Mouse (Mus musculus) frontal cortex, postnatal 10 days (tissue): ENCODE data around the gene Fbxo36.

ENCODE experiments used
- DNase-seq, 2 experiments: peaks; one replicate each; pipeline ENCODE4 v3.0.0; 2022; ENCODE audit warnings: low spot score in 2 of 2, mixed read lengths in 1 of 2

Fbxo36 gene

DNA sequence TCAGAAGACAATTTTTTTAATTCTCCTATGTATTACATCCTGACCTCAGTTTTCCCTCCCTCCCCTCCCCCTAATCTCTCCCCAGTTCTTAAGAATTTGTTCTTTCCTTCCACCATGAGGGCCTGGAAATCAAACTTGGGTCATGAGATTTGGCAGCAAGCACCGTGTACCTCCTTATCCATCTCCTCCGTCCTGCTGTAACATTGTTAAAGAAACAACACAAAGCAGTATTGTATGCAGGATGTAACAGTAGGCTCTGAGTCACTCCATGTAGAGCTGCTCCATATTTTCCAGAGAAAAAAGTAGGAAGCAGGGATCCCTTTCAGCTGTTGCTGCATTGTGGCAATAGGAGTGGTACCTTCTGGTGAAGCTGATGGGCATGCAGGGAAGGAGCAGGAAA lies 16.1 kb downstream of the Fbxo36 start:
- DNase-seq, result no peak

DNA sequence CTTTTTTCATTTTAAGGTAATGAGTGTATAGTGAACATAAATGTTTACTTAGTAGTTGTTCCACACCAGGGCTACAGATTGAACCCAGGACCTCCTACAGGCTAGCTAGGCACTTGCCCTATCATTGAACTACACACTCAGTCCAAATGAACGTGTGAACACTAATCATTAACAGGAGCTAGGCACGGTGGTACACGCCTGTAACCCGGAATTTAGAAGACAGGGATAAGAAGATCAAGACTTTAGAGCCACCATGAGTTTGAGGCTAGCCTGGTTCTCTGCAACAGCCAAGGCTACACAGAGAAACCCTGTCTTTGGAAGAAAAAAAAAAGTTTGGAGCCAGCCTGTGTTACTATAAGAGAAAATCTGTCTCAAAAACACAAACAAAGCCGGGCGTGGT lies 20.0 kb downstream of the Fbxo36 start:
- no peak for DNase-seq

DNA sequence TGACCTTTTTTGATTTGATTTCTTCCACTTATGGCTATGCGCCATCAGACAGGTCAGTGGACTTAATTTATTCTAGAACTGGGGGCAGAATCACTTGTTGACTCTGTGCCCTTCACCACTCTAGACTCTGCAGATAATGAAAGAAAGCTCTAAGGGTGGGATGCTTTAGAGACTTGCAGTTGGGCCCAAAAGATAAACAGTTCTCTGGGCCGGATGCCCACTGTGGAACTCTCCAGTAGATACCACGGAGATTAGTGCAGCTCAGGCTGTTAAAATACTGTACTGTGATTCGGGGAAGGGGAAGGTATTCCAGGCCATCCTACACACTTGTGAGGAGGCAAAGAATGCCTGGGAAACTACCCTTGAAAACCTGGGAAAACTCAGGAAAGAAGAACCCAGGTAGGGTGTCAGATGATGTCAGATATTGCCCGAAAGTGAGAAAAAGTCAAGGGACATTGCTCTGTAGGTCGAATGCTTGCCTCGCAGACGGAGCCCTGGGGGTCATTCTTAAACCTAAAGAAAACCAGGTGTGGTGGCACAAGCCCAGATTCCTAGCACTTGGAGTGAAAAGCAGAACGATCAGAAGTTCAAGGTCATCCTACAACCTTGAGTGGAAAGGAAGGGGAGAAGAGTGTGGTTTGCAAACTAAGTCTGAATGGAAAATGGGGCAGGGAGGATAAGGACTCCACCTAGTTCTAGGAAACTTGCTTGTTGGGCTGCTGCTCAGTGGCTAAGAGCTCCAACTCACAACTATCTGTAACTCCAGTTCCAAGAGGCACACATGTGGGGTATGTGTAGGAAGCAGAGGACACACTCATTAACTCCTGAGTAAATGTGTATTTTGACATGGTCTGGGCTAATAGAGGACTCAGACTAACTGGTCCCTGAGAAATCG lies 21.0 kb downstream of the Fbxo36 start:
- DNase-seq, result no peak

DNA sequence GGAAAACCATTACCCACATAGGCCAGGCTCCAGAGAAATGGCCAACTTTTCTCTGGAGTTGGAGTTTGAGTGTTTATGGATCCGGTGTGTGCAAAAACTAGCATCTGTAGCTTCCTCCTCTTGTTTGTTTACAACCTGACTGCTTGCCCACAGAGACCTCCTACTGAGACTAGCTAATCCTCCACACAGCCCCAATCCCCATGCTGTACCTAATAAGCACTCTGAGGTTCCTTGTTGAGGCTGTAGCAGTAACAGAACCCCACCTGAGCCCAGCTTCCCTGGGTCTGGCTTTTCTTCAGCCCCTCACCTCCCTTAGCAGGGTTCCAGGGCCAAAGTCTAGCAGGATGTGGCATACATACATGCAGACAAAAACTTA lies 21.6 kb downstream of the Fbxo36 start:
- no peak for DNase-seq

DNA sequence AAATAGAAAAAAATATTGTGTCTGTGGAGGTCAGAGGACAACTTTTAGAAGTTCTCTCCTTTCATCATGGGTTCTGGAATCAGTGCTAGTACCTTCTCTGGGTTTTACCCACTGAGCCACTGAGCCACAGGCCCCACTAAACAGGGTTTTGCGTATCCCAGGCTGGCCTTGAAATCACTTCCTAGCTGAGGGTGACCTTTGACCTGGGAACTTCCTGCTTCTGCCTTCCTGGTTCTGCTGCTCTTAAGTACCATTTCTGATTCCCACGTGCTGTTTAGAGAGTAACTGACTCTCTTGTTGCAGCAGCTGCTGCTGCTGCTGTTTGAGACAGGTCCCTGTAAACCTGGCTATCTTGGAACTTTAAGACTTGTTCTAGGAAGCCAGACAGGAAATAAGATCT lies 25.0 kb downstream of the Fbxo36 start:
- DNase-seq, result no peak

DNA sequence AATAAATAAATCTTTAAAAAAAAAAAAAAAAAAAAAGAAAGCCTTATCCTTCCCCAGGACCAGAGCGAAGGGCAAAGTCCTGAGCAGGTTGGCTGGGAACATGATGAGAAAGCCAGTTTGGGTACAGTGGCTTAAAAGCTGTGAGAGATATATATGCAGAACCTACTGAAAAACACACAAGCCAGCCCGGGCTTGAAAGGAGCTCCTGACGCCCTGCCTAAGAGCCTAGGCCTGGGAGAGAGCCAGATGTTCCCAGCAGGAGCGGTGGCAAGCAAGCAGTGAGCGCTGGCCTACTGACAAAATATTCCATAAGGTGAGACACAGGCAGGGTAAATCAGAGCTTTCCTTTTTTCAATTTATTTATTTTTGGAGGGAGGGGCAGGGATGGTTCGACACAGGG lies 26.6 kb downstream of the Fbxo36 start:
- DNase-seq, result no peak

DNA sequence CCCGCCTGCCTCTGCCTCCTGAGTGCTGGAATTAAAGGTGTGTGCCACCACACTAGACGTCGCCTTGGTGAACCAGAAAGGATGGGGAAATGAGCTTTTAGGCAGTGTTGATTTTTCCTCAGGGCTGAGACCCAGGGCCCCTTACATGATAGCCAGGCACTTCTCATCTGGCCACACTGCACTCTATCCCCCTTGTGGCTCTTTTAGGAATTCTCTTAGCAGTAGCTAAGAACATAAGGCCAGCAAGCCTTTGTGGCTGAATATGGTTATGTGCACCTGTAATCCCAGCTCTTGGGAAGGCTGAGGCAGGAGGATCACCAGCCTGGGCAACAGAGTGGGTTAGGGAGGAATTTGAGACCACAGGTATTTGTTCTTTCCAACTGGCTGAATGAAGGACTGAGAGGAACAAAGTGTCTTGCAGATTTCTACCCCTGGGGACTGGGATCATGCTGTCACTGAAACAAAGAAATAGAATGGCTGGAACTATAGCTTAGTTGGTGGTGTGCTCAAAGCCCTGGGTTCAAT lies 27.1 kb downstream of the Fbxo36 start:
- no peak for DNase-seq

DNA sequence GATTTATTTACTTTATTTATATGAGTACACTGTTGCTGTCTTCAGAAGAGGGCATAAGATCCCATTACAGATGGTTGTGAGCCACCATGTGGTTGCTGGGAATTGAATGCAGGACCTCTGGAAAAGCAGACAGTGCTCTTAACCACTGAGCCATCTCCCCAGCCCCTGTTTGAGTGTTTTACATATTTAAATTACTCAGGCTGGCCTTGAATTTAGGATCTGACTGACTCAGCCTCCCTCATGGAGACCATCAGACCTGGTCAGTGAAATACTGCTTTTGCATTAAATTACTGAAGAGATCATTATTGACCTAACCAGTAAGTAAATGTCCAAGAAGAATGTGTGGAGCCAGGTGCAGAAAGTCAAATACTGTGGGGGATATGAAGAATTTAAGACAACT lies 28.7 kb downstream of the Fbxo36 start:
- DNase-seq, result no peak

DNA sequence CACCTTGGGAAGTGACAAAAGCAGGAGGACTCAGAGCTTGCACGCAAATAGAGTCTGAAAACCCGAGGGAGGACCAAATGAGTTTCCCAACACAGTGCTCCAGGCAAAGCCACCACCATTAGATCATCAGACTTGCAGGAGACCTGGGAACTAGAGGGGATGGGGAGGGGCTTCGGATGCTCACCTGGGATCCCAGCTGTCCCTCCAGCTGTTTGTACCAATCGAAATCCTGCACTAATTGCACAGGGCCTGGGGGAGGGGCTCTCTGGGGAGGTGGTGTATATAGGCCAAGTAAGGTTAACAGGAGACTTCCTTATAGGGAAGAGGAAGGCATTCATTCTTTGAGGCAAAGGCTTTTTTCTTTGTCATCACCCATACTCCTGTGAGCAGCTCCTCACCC lies 29.2 kb downstream of the Fbxo36 start:
- DNase-seq, result no peak

DNA sequence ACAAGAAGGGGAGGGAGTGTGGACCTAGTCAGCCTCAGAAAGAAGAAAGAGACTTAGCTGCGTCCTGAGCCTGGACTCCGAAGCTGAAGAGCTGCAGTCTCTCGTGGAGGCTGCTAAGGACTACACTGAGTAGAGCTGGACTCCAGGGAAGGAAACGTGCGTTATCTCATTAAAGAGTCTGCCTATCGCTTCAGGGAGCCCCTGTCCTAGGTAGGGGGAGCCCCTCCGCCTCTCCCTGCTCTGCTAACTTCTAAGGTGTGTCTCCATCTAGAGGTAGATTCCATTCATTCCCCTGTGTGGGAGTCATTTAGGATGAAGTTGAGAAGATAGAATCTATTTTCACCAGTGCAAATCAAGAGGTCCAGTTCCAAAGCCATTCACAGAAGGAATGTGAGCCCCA lies 29.9 kb downstream of the Fbxo36 start:
- no peak for DNase-seq

DNA sequence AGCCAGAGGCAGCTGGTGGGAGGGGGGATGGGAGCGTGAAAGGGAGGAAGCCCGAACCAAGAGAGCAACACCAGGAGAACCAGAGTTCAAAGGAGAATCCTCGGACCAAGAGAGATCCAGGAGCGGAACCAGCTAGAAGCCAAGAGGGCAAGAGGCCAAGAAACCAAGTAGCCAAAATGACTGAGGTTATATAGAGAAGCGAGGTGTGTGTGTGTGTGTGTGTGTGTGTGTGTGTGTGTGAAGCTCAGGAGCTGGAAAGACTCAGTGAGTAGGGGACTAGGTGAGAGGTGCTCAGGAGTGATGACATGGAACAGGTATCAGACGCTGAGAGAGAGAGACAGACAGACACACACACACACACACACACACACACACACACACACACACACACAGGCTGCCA lies 31.5 kb downstream of the Fbxo36 start:
- no peak for DNase-seq

DNA sequence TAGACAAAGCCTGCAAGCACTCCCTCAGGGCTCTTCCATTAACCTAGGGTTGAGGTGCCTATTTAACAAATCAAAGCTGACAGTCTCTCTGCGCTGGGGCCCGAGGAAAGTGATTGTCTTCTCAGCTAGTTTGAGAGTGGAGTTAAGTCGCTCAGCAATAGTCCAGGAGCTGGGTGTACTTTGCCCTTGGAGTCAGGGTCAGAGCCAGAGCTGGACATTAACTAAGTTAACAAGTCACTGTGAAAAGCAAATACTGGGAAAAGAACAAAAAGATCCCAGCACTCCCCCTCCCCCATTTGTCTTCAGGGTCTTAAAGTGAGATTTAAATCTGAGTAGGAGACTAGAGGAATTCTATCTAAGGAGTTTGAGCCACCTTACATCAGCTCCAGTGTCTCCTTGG lies 32.5 kb downstream of the Fbxo36 start:
- no peak for DNase-seq

DNA sequence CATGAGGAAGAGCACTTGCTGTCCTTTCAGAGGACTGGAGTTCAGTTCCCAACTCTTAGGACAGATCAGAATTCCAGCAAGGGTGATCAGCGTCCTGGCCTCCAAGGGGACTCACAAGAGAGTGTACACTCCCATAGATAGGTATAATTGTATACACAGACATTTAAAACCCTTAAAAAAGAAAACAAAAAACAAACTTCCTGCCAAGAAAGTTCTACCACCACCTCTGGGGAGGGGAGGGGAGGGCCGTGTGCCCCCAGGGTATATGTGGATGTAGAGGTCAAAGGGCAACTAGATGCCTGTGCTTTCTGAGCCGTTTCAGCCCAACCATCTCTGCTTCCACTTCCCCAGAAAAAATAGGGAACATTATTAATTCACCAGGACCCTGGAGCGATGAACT lies 33.3 kb downstream of the Fbxo36 start:
- DNase-seq, result no peak

DNA sequence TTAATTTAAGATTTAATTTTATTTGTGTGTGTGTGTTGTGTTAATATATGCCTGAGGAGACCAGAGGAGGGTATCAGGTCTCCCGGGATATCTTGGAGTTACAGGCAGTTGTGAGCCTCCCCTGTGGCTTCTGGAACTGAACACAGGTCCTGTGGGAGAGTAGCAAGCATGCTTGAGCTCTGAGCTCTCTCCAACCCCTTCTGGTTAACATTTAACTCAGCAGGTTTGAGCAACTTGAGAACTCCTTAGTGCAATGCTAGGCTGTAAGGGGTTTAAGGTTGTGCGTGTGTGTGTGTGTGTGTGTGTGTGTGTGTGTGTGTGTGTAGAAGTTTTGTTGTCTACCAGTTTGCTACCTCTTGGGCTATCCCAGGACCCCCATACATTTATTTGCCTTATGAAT lies 37.9 kb downstream of the Fbxo36 start:
- DNase-seq, result no peak

DNA sequence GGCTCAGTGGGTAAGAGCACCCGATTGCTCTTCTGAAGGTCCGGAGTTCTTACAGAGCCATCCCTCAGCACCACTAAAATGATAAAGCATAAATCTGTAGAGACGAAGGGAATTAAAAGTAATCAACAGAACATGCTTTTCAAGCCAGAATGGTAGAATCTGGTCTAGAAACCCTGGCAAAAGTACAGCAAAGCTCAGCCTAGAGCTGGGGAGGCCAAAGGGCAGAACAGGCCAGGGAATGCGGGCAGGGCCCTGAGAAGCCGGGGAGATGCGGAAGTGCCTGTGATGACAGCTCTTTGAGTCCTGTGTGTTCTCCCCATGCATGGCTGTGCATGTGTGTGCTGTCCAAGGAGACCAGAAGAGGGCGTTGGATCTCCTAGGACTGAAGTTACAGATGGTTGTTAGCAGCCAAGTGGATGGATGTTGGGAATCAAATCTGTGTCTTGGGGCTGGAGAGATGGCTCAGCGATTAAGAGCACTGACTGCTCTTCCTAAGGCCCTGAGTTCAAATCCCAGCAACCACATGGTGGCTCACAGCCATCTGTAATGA lies 40.0 kb downstream of the Fbxo36 start:
- no peak for DNase-seq

DNA sequence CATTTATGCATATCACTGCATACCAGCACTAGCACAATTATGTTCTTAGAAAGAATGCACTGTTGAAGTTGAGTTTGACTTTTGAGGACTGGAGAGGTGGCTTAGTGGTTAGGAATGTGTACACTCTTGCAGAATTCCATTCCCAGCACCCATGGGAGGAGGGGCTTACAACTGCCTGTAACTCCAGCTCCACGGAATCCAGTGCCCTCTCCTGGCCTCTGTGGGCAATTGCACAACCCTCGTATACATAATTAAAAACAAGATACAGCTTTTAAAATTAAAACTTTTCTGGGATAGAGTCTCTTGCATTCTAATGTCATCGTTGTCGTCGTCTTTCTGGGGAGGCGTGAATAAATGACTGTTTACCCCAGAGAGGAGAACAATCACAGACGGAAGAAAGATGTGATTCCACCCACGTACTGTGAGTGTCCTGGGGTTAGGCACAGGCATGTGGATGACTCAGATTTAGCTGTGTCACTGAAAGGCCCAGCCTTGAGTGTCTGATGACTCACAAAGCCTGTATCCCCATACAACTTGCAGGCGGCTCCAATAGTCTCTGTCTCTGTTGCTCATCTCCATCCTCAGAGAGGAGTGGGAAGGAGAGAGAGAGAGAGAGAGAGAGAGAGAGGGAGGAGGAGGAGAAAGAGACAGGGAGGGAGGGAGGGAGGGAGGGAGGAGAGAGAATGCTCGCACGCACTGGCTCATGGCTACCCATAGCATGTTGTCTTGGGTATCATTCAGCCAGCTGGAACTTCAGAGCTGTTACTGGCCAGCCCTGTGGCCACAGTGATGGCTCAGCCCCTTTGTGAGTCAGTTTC lies 41.8 kb downstream of the Fbxo36 start:
- peak in 1 of 2 experiments; percentile 19 for DNase-seq

DNA sequence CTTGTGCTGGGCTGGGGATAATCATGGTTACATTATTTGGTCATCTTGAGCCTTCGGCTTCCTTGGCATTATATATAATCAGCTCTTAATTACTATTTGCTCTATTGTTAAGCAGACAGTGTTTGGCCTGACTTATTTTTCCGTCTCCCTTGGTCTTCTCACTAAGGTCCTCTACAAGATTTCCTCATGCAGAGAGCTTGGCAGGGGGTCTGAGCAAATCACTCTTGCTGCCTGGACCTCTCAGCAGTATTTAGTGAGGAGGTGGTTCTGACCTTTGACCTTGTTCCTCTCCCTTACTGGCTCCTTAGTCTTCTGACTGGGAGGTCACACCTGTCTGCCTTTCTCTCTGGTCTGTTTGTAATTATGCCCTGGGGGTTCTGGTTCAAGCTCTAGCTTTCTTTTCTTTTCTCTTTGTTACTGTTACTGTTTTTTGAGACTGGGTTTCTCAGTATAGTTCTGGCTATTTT lies 42.5 kb downstream of the Fbxo36 start:
- no peak for DNase-seq

DNA sequence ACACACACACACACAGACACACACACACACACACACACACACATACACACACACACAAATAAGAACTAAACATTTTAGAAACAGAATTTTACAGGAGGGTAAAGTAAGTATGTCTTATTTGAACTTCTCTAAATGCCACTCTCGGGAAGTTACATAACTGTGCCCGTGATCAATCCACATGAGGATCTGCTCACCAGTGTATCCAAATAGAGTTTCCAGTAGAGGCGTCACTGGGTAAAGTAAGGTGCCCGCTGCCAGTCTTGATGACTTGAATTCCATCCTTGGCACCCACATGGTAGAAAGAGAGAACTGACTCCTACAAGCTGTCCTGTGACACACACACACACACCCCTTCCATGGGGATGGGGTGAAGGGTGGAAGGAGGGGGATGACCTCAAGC lies 43.3 kb downstream of the Fbxo36 start:
- DNase-seq, result no peak

DNA sequence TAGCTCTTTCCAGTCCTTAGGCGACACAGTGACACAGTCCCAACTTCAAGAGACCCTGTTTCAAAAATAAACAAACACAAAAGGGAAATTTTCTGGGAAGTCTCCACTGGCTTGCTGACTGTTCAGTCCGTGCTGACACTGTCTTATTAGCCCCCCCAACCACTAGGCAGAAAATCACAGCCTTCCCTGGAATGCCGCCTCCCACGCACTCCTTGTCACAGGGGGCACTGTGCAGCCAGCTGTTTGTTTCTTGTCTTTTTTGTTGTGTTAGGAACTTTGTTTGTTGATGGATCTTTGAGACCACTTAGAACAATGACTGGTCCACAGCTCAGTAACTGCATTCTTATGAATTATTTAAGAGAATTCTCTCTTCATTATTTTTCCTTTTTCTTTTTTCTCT lies 44.2 kb downstream of the Fbxo36 start:
- DNase-seq, result no peak

DNA sequence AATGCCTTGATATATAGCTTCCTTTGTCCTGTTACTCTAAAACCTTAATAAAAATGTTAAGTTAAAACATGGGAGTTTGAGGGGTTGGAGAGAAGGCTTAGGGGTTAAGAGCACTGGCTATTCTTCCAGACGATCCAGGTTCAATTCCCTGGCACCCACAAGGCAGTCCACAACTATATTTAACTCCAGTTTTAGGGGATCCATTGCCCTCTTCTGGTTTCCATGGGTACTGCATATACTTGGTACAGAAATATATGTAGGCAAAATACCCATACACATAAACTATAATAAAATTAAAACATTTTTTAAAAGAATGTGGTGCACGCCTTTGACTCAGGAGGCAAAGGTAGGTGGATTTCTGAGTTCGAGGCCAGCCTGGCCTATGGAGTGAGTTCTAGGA lies 45.5 kb downstream of the Fbxo36 start:
- no peak for DNase-seq

DNA sequence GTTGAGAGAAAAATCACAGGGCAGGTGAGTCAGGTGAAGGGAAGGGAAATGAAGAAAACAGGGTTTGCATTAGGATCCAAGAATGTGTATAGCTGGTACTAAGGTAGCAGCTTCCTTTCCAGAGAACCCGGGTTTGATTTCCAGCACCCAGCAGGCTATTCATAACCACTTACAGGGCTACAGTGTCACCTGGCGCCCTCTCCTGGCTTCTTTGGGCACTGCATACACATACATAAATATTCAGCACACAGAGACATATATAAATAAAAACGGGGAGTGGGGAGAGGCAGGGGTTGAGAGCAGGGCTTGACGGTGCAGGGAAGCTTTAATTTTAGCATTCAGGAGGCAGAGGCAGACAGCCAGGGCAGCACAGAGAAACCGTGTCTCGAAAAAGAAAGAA lies 46.3 kb downstream of the Fbxo36 start:
- no peak for DNase-seq

DNA sequence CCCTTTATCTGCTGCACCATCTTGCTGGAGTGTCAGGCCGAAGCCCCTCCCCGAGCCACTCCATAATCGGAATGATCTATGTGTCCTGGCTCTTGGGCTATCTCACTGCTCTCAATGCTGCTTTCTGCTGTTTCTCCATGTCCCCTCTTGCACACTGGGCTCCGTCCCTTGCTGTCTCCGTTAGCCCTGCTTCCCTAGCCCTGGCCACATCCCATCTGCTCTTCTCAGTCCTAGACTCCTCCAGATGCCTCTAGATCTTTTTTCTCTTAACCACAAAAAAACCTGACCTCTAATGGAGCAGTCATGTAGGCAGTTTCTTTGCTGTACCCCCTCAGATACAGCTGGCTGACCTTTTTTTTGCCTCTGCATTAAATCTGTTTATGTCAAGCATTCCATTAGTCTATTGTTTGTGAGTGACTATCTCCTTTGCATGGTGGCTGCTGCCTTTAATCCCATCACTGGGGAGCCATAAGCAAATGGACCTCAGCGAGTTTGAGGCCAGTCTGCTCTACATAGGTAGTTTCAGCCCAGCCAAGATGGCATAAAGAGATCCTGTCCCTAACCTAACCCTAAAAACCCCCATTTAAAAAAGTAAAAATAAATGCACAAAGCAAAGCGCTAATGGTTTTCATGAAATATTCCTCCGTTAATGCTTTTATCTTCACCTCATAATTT lies 49.8 kb downstream of the Fbxo36 start:
- no peak for DNase-seq
